Mouse (Mus musculus) neutrophil, adult 5-6 weeks (primary cell): ENCODE data around the gene Plcxd1. TPM values are rescaled to one million over a fixed set of nuclear protein-coding genes. Genes with fewer than 3 reads are reported as not detected.
"Not testable (repeated sequence)": the region's sequence is repeated elsewhere in the genome, so short reads cannot be mapped to it uniquely, and the experiment has no call there.

Experiments
- ATAC-seq: fragments of 151-379, 151-347 bp; 2 replicates; pipeline ENCODE4 v1.8.0; 2017; ENCODE audit warnings: mild to moderate bottlenecking, moderate TSS enrichment; ENCODE audit not compliant: insufficient number of reproducible peaks, poor library complexity, low FRiP score, severe bottlenecking; ENCODE audit errors: extremely low read depth
- total RNA-seq: library from RNA; stranded (forward); fragments of 200-1000 nt; gene quantifications from 2 replicates; pipeline ENCODE4 v1.2.3, GENCODE M21; 2017

The Plcxd1 gene
- total RNA-seq, 1 experiment from 2014 or later, result 0.12 TPM

GRCm38 (mm10) chr5:110106140-110106871 lies 6.5 kb downstream of the Plcxd1 start:
- no peak for ATAC-seq

- ATAC-seq, result no peak
These were observed 7.3 kb downstream of the Plcxd1 start for GRCm38 (mm10) chr5:110106901-110107564.

GRCm38 (mm10) chr5:110107581-110108304 lies 8.0 kb downstream of the Plcxd1 start, which contains the start of gene Gtpbp6:
Gtpbp6 (minus strand) TSS chr5:110108197.
- peak; percentile 74 for ATAC-seq

- no peak for ATAC-seq
These were observed 8.5 kb downstream of the Plcxd1 start for GRCm38 (mm10) chr5:110108305-110108628.

DNA sequence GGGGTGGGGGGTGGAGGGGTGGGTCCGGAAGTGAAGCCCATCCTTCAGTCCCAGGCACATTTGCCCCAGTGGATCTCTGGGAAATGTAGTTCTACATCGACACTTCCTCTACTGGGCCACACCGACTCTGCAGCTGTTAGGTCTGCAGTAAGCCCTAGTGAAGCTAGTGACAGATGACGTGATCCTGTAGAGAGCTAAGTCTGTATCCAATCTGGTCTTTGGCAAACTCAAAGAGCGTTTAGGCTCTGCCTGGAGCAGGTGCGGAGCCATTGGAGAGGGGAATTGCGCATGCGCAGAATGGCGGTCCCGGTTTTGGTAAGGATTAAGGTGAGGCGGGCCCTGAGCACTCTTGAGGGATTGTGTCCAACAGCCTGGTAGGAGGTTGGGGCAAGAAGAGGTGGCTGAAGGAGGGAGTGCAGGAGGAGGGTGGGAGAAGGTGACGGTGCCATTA lies 10.2 kb downstream of the Plcxd1 start, which contains the start of gene Zfp605:
Gene Zfp605 (plus strand): TSS at position 102 of the 451 bp plus-strand sequence.
- ATAC-seq, result peak; percentile 59

DNA sequence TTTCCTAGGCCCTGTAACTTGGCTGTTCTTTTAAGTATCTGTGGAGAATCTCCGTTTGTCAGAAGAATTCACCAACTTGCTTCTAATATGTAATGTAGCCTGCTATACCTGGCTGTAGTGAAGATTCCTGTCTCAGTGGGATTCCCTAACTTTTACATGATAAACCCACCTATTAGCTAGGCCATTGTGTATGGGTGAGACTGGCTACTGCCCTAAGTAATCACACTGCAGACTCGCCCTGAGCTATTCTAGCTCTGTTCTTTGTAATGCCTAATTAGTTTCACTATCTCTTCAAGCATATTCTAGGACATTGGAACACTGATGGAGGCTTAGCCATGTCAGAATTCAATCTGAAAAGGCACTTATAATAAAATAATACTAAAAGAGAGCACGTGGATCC lies 22.6 kb downstream of the Plcxd1 start:
- ATAC-seq, result not testable (repeated sequence)

- ATAC-seq, result peak; percentile 99
These were observed 35.7 kb downstream of the Plcxd1 start, which contains the start of gene Chfr for GRCm38 (mm10) chr5:110135293-110136086. Chfr (plus strand) TSS chr5:110135842.

- ATAC-seq, result no peak
These were observed 36.3 kb downstream of the Plcxd1 start for GRCm38 (mm10) chr5:110136087-110136464.

DNA sequence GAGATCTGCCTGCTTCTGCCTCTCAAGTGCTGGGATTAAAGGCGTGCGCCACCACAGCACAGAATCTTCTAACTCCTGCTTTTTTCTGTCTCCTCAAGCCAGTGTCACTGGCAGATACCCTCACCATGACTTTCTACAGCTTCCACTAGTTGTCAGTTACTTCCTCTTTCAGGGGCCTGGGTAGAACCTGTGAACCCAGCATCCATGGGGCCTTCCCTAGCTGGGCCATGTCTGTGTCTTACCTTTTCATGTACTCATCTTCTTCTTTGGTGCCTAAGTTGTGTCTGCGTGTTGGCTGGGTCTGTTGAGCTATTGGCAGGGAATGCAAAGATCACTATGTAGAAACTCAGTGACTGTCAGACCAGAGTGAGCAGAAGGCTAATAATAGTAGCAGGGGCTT lies 38.0 kb downstream of the Plcxd1 start:
- no peak for ATAC-seq

DNA sequence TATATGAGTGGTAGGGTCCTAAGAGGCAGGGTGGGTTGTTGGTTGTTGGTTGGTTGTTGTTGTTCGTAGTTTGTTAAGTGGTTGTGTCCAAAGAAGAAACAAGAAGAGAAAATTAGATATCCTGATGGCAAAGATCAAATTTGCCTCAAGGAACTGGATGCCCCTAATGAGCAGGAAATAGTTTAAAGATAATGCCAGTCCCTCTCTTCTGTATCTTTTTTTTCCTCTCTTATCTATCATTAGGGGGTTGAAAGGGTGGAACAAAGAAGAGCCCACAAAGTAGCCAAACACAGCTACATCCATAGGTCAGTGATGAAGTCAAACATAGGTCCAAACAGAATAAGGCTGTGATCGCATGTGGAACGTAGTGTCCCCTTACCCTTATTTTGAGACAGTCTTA lies 39.6 kb downstream of the Plcxd1 start:
- ATAC-seq, result no peak

DNA sequence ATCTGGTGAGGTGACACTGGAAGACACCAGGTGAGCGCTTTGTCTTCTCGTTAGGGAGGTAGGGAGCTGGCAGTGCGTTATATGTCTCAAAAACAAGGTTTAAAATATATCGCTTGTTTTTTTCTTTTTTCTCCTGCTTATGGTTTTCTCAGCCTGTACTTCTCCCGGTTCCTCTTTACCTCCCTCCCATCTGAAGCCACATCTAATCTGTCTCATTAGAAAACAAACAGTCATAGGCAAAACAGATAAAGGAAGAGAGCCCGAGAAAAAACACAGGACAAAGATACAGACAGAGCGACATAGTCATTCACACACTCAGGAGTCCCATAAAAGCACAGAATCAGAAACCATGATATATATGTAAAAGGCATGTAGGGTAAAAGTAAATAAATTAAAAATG lies 40.7 kb downstream of the Plcxd1 start:
- ATAC-seq, result no peak

DNA sequence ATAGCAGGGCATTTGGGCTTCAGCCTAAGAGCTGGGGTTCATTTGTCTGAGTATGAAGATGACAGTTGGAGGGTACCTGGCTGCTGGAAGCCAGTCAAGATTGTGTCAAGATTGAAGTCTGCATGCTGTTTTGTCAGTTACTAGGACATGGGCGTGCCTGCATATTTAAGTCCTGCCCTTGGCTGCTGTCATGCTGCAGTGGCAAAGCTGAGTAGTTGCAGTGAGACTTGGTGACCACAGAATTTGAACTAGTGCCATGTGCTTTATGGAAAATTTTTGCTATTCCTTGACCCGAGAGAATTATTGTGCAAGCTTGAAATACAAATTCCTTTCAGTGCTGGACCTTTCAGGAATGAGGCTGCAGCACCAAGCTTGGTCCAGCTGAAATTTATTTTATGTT lies 42.5 kb downstream of the Plcxd1 start:
- no peak for ATAC-seq

DNA sequence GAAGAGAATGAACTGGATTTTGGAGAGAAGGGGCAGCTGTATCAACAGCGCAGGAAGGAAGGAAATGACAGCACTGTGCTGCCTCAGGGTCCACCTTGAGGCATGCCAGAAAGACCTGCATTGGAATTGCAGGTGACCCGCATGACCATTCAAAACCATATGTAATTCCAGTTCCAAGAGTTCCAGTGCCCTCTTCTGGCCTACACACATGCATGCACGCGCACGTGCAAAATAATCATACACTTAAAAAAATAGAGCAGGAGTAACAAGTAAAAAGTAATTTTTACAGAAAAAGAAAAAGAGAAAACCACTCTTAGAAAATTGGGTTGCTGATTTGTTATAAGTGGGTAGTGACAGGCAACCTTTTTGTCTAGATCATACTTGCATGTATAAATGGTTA lies 43.2 kb downstream of the Plcxd1 start:
- 0 out of 2 replicates have a peak, but pooled peaks have one; percentile 26 for ATAC-seq

Other genes starting within 250 kb of the Plcxd1 start
- gene Gm15446, start 176.6 kb upstream of the Plcxd1 start, total RNA-seq, result 21.0 and 65.9 TPM in 2 replicates
- 40.5 and 42.5 TPM in 2 replicates for gene Zfp932, start 103.4 kb upstream of the Plcxd1 start, total RNA-seq
- gene Gm17655, start 27.5 kb upstream of the Plcxd1 start, total RNA-seq, result 13.4 and 16.5 TPM in 2 replicates
- 0.35 and 0.74 TPM in 2 replicates for gene Gm35315, start 5.5 kb upstream of the Plcxd1 start, total RNA-seq
- 47.6 and 54.1 TPM in 2 replicates for gene Gtpbp6, start 8.2 kb downstream of the Plcxd1 start, total RNA-seq
- gene Zfp605, start 10.1 kb downstream of the Plcxd1 start, total RNA-seq, result 8.1 and 10.4 TPM in 2 replicates
- gene Chfr, start 35.9 kb downstream of the Plcxd1 start, total RNA-seq, result 111 and 115 TPM in 2 replicates
- 40.0 and 46.7 TPM in 2 replicates for gene Golga3, start 76.7 kb downstream of the Plcxd1 start, total RNA-seq
- gene Ankle2, start 131.0 kb downstream of the Plcxd1 start, total RNA-seq, result 75.8 and 96.5 TPM in 2 replicates
- 29.3 and 32.0 TPM in 2 replicates for gene Pgam5, start 169.9 kb downstream of the Plcxd1 start, total RNA-seq
- gene Pxmp2, start 186.2 kb downstream of the Plcxd1 start, total RNA-seq, result 1.4 and 2.3 TPM in 2 replicates
- gene Pole, start 186.3 kb downstream of the Plcxd1 start, total RNA-seq, result 3.9 and 6.1 TPM in 2 replicates
- not detected in 2 replicates for gene P2rx2, start 243.2 kb downstream of the Plcxd1 start, total RNA-seq
- gene Lrcol1, start 244.8 kb downstream of the Plcxd1 start, total RNA-seq, result not detected in 2 replicates